ENCODE assay signal across 9 mouse cellular contexts in genomic region chr15:89557179-89557995, GRCm38 (mm10). TPM values are rescaled to one million over a fixed set of nuclear protein-coding genes. Genes with fewer than 3 reads are reported as not detected.
A peak's percentile ranks its signal among the peaks of the same experiment; 100 is the strongest.
DNase-seq lines count a peak whose midpoint lies in the region; ATAC-seq and TF ChIP-seq lines count a peak whose summit lies in the region.
"Had no signal": no experiment of that assay in that cellular context is flagged by ENCODE, and none has a peak within 500 bp of the region (broad histone marks: within the 10 kb centered on the region; RNA-seq: fewer than 3 reads in every experiment).

No protein-coding gene starts in this region.

- DNase-seq in heart, postnatal 10 days: no peak
- no peak for DNase-seq in hindbrain, embryonic 11.5 days (ENCODE audit: low spot score)
- DNase-seq in spleen, adult 12 weeks (ENCODE audit: low spot score): no peak
- no peak for DNase-seq in testis, postnatal 14 days (ENCODE audit: low spot score)
- DNase-seq in layer of hippocampus, adult 2 months (ENCODE audit: low spot score in 2 of 2): no peak

- peak overlapping the region; percentile 35 for H3K4me3 ChIP-seq in heart, embryonic 16.5 days (ENCODE audit: low read length)
- H3K4me3 ChIP-seq in embryonic facial prominence, embryonic 12.5 days: peak overlapping the region; percentile 29
- peak overlapping the region; percentile 17; the same call in 1 of the 2 replicates for H3K4me3 ChIP-seq in hindbrain, embryonic 11.5 days (ENCODE audit: low read depth, low read length)
- no peak overlapping the region for H3K4me3 ChIP-seq in midbrain, embryonic 15.5 days
- H3K4me3 ChIP-seq in layer of hippocampus, adult 2 months: no peak overlapping the region

- no peak overlapping the region for H3K9ac ChIP-seq in heart, embryonic 16.5 days (ENCODE audit: low read length)
- H3K9ac ChIP-seq in embryonic facial prominence, embryonic 12.5 days: no peak overlapping the region
- peak overlapping the region; percentile 16; the same call in 1 of the 2 replicates for H3K9ac ChIP-seq in hindbrain, embryonic 11.5 days (ENCODE audit: low read depth, low read length)
- H3K9ac ChIP-seq in midbrain, embryonic 15.5 days: no peak overlapping the region

- no peaks in the 10 kb centered on the region for H3K36me3 ChIP-seq in heart, embryonic 16.5 days (ENCODE audit: control insufficient read depth, insufficient read depth)
- no peaks in the 10 kb centered on the region for H3K36me3 ChIP-seq in embryonic facial prominence, embryonic 12.5 days
- no peaks in the 10 kb centered on the region for H3K36me3 ChIP-seq in hindbrain, embryonic 11.5 days (ENCODE audit: control insufficient read depth, insufficient read depth, low read length)
- no peaks in the 10 kb centered on the region for H3K36me3 ChIP-seq in midbrain, embryonic 15.5 days (replicated peaks)

- intact Hi-C loops in heart, postnatal 10 days (cut with DNase I): no loop called here

- H3K4me2 ChIP-seq in heart, embryonic 16.5 days (ENCODE audit: low read depth, low read length): peak overlapping the region; percentile 54
- H3K4me2 ChIP-seq in embryonic facial prominence, embryonic 12.5 days (replicated peaks): peak overlapping the region; percentile 51
- peak overlapping the region; percentile 45 for H3K4me2 ChIP-seq in hindbrain, embryonic 11.5 days (replicated peaks; ENCODE audit: low read depth, low read length)
- H3K4me2 ChIP-seq in midbrain, embryonic 15.5 days: peak overlapping the region; percentile 29

- WGBS in heart, embryonic 16.5 days: 23% methylated on average over 40 of the region's 40 CpGs
- WGBS in embryonic facial prominence, embryonic 12.5 days: 9% methylated on average over 40 of the region's 40 CpGs
- WGBS in hindbrain, embryonic 11.5 days: 7% methylated on average over 33 of the region's 40 CpGs
- WGBS in midbrain, embryonic 15.5 days: 16% methylated on average over 40 of the region's 40 CpGs

- no peak overlapping the region for H3K27ac ChIP-seq in heart, embryonic 16.5 days (ENCODE audit: low read length)
- H3K27ac ChIP-seq in embryonic facial prominence, embryonic 12.5 days: no peak overlapping the region
- H3K27ac ChIP-seq in hindbrain, embryonic 11.5 days (ENCODE audit: low read depth, low read length): no peak overlapping the region
- no peak overlapping the region for H3K27ac ChIP-seq in midbrain, embryonic 15.5 days
- H3K27ac ChIP-seq in layer of hippocampus, adult 2 months: no peak overlapping the region

- no peak for TF ChIP-seq CTCF in layer of hippocampus, adult 2 months (conservative IDR thresholded peaks at IDR 0.05)

- peaks cover 30% of the 10 kb centered on the region for H3K27me3 ChIP-seq in heart, embryonic 16.5 days (ENCODE audit: control insufficient read depth, insufficient read depth, low read length)
- H3K27me3 ChIP-seq in embryonic facial prominence, embryonic 12.5 days: peaks cover 48% of the 10 kb centered on the region
- peaks cover 34% of the 10 kb centered on the region for H3K27me3 ChIP-seq in hindbrain, embryonic 11.5 days (ENCODE audit: control insufficient read depth, insufficient read depth, low read length)
- peaks cover 28% of the 10 kb centered on the region for H3K27me3 ChIP-seq in midbrain, embryonic 15.5 days (replicated peaks)

- peaks cover 13% of the 10 kb centered on the region for H3K4me1 ChIP-seq in heart, embryonic 16.5 days (ENCODE audit: control insufficient read depth, insufficient read depth, low read length)
- peaks cover 18% of the 10 kb centered on the region for H3K4me1 ChIP-seq in embryonic facial prominence, embryonic 12.5 days
- peaks cover 11% of the 10 kb centered on the region; the same call in 1 of the 2 replicates for H3K4me1 ChIP-seq in hindbrain, embryonic 11.5 days (replicated peaks; ENCODE audit: control insufficient read depth, insufficient read depth, low read length)
- H3K4me1 ChIP-seq in midbrain, embryonic 15.5 days: peaks cover 20% of the 10 kb centered on the region

- ATAC-seq in heart, embryonic 16.5 days (replicated peaks; ENCODE audit: extremely low read depth, insufficient read depth, low FRiP score): no peak
- ATAC-seq in embryonic facial prominence, embryonic 12.5 days (ENCODE audit: insufficient number of reproducible peaks, insufficient read depth, low FRiP score, low TSS enrichment): no peak
- no peak for ATAC-seq in hindbrain, embryonic 11.5 days (ENCODE audit: low FRiP score)
- 0 out of 2 replicates have a peak, but pooled peaks have one; percentile 7 for ATAC-seq in midbrain, embryonic 15.5 days (replicated peaks)

- H3K9me3 ChIP-seq in heart, embryonic 16.5 days (replicated peaks; ENCODE audit: control insufficient read depth, low read length): no peaks in the 10 kb centered on the region
- H3K9me3 ChIP-seq in embryonic facial prominence, embryonic 12.5 days: no peaks in the 10 kb centered on the region
- H3K9me3 ChIP-seq in hindbrain, embryonic 11.5 days (ENCODE audit: control insufficient read depth, low read length): no peaks in the 10 kb centered on the region
- no peaks in the 10 kb centered on the region for H3K9me3 ChIP-seq in midbrain, embryonic 15.5 days

RNA-seq across cellular contexts. Expression of gene Acr, which starts 10.7 kb away (rescaled TPM):
- 0.16 and 0.22 TPM in 2 replicates for polyA plus RNA-seq in heart, embryonic 16.5 days (2015; fragmentation: Nextera tagmentation; extraction: Ambion mirVana)
- total RNA-seq in heart, postnatal 10 days (2021): 1 to 10 TPM in 1 of 2 experiments, under 1 TPM in 1; 0.55 to 1.5 TPM
- 0.23 and 0.41 TPM in 2 replicates for polyA plus RNA-seq in embryonic facial prominence, embryonic 12.5 days (2016; fragmentation: Nextera tagmentation; extraction: Ambion mirVana)
- 0.39 and 0.76 TPM in 2 replicates for polyA plus RNA-seq in hindbrain, embryonic 11.5 days (2014; fragmentation: Nextera tagmentation; extraction: Ambion mirVana)
- polyA plus RNA-seq in midbrain, embryonic 15.5 days (2015; fragmentation: Nextera tagmentation; extraction: Ambion mirVana): 2.4 and 3.2 TPM in 2 replicates
- total RNA-seq in layer of hippocampus, adult 2 months (2021): 1 to 10 TPM in 1 of 2 experiments, under 1 TPM in 1; 0.92 to 1.3 TPM
- total RNA-seq: neutrophil, adult 5-6 weeks had no signal

RNA-seq across cellular contexts. Expression of gene Rabl2, which starts 34.3 kb away (rescaled TPM):
- polyA plus RNA-seq in heart, embryonic 16.5 days (2015; fragmentation: Nextera tagmentation; extraction: Ambion mirVana): 20.0 and 21.8 TPM in 2 replicates
- 1 to 10 TPM; 8.0 to 9.1 TPM for total RNA-seq in heart, postnatal 10 days (2021)
- 51.4 and 52.0 TPM in 2 replicates for polyA plus RNA-seq in embryonic facial prominence, embryonic 12.5 days (2016; fragmentation: Nextera tagmentation; extraction: Ambion mirVana)
- polyA plus RNA-seq in hindbrain, embryonic 11.5 days (2014; fragmentation: Nextera tagmentation; extraction: Ambion mirVana): 85.3 and 91.0 TPM in 2 replicates
- polyA plus RNA-seq in midbrain, embryonic 15.5 days (2015; fragmentation: Nextera tagmentation; extraction: Ambion mirVana): 81.3 and 92.1 TPM in 2 replicates
- 10 to 100 TPM; 29.6 to 29.9 TPM for total RNA-seq in layer of hippocampus, adult 2 months (2021)

RNA-seq across cellular contexts. Expression of gene Shank3, which starts 58.0 kb away (rescaled TPM):
- polyA plus RNA-seq in heart, embryonic 16.5 days (2015; fragmentation: Nextera tagmentation; extraction: Ambion mirVana): 1.6 and 2.0 TPM in 2 replicates
- 10 to 100 TPM; 82.6 to 86.1 TPM for total RNA-seq in heart, postnatal 10 days (2021)
- 3.0 and 4.7 TPM in 2 replicates for polyA plus RNA-seq in embryonic facial prominence, embryonic 12.5 days (2016; fragmentation: Nextera tagmentation; extraction: Ambion mirVana)
- polyA plus RNA-seq in hindbrain, embryonic 11.5 days (2014; fragmentation: Nextera tagmentation; extraction: Ambion mirVana): 2.8 and 3.5 TPM in 2 replicates
- polyA plus RNA-seq in midbrain, embryonic 15.5 days (2015; fragmentation: Nextera tagmentation; extraction: Ambion mirVana): 16.0 and 16.9 TPM in 2 replicates
- 100 to 1,000 TPM; 243 to 251 TPM for total RNA-seq in layer of hippocampus, adult 2 months (2021)
- total RNA-seq: neutrophil, adult 5-6 weeks had no signal

Comparison
In these comparisons a context has a peak if more than half of its experiments do, and no peak if none do; other contexts are left out.
1. H3K4me3 ChIP-seq: peak in heart, embryonic 16.5 days (single experiment), embryonic facial prominence, embryonic 12.5 days (single experiment) and hindbrain, embryonic 11.5 days (single experiment); none in midbrain, embryonic 15.5 days (single experiment) and layer of hippocampus, adult 2 months (single experiment).
2. Peak in every context shown above with its lines, with median percentiles within 50 percentile points of each other: H3K4me2 ChIP-seq.